Mouse (Mus musculus) olfactory bulb, adult 2 months (tissue): ENCODE results near the gene Trappc13. TPM values are rescaled to one million over a fixed set of nuclear protein-coding genes. Genes with fewer than 3 reads are reported as not detected.

Experiments
- H3K27ac ChIP-seq: fragments of 200-500 bp; 2 replicates; pipeline ENCODE4 v1.5.1; 2012; ENCODE audit warnings: low read depth, low read length; ENCODE audit not compliant: insufficient read depth
- H3K4me1 ChIP-seq: fragments of 200-500 bp; 2 replicates; pipeline ENCODE4 v1.6.1; 2012; ENCODE audit warnings: low read length; ENCODE audit not compliant: control insufficient read depth, insufficient read depth
- H3K4me3 ChIP-seq: fragments of 200-500 bp; 2 replicates; pipeline ENCODE4 v1.5.1; 2012; ENCODE audit warnings: mild to moderate bottlenecking, low read depth, low read length, moderate library complexity; ENCODE audit not compliant: insufficient read depth
- CTCF ChIP-seq: fragments of 200-500 bp; IDR thresholded peaks from 2 replicates; pipeline ENCODE4 v1.5.1; 2012; ENCODE audit warnings: low read depth, mild to moderate bottlenecking, low read length, moderate library complexity; ENCODE audit not compliant: insufficient read depth
- POLR2A ChIP-seq: fragments of 200-500 bp; IDR thresholded peaks from 2 replicates; pipeline ENCODE4 v1.6.1; 2012; ENCODE audit warnings: mild to moderate bottlenecking, low read depth, low read length, moderate library complexity; ENCODE audit not compliant: insufficient read depth
- WGBS: fragments of 180-500 bp; shearing (Covaris S2); methylation state at CpG from one replicate; pipeline ENCODE4 v1.1.7; 2018; 5-methylcytosine and 5-hydroxymethylcytosine counted together
- polyA plus RNA-seq: library from polyadenylated mRNA; stranded (reverse); fragments of >200 nt; gene quantifications from 2 replicates; pipeline ENCODE4 v1.2.4, GENCODE M21; 2012; ENCODE audit warnings: low replicate concordance; ENCODE audit not compliant: missing spikeins, insufficient read depth, insufficient read length

Trappc13 gene
- polyA plus RNA-seq, 1 experiment = not detected

DNA sequence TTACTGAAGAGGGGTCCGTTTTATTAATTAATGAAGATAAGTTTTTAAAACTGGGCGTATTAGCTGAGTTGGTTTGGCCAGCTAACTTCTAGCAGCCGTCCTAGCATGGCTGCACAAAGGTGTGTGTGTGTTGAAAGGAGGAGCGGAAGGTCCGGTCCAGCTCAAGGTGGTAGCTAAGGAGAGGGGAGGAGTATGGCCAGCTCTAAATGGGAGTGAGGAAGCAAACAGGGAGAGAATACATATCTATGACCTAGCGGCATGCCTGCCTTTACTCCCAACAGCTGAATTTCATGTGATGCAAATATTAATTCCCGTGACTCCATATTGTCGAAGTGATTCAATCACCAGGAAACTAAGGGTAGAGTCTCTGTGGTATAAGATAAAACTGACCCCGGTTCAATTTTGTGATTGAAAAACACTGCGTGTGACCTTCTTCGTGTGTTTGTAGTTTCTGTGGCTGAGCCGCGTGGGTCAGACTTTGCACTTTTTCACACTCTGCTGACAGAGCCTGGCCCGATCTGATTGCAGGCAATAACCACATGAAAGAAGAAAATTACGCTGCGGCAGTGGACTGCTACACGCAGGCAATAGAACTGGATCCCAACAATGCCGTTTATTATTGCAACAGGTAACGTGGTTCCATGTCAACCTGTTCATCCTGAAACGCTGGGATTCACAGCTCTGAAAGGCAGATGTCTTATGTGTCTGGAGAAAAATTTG, 54.4 kb downstream of the Trappc13 start:
- Histone ChIP-seq H3K4me1 (peaks cover 6% of the 10 kb centered on the region; the same call in 1 of the 2 replicates), H3K27ac (no peak overlapping the region), H3K4me3 (no peak overlapping the region)
- WGBS = 94% methylated on average over 20 of the region's 20 CpGs
- TF ChIP-seq POLR2A = no peak
- no peak for TF ChIP-seq CTCF

DNA sequence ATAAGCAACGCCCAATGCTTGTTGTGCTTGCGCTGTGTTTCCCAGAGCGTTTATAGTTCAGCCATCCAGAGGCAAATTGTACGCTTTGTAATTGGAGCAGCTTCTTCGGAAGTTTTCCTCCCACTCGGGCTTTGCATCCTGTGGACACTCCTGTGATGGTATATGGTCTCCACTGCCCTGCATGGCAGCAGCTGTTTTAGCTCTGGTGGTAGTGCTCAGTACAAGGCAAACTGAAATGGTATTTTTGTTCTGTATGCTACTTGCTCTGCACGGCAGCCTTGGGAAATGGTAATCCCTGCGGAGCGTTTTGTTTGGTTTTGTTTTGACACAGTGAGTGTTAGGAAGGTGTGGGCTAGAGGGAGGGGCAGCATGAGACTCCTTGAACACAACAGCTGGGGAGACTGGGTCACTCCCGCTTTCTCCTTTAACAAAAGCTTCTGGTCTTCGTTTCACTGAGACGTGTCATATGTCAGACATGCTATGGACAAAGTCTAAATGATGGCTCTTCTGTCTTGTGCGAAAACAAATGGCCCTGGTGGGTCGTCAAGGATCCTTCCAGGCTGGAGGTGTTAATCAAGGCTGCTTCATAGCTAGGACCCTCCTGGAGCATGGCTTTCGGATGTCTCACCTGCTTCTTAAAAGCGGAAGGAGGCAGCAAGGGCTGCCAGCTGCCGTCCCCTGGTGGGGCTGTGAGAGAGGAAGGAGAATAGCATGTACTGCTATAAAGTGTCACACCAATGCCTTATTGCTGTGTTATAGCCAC, 56.0 kb downstream of the Trappc13 start:
- no peak overlapping the region for H3K4me3 ChIP-seq
- H3K27ac ChIP-seq = no peak overlapping the region
- TF ChIP-seq CTCF (no peak), POLR2A (no peak)
- 46% methylated on average over 17 of the region's 17 CpGs for WGBS
- peaks cover 6% of the 10 kb centered on the region; the same call in 1 of the 2 replicates for H3K4me1 ChIP-seq

DNA sequence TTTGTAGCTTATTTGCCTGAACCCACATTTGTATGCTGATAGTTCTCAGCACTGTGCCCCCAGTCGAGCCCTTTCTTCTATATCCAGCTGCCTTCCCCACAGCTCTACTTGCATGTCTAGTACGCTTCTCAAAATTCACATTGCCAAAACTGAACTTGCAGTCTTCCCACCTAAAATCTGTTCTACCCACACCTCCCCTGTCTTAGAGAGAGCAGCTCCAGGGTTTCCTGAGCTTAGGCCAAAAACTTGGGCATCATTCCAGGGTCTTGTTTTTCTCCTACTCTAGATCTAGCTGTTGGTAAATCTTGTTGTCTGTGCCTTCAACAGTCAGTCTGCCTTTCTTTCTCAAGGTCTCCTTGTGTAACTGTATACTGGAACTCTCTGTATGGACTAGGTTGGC, 63.4 kb downstream of the Trappc13 start:
- Histone ChIP-seq H3K4me1 (peaks cover 2% of the 10 kb centered on the region; the same call in 1 of the 2 replicates), H3K27ac (no peak overlapping the region), H3K4me3 (no peak overlapping the region)
- 74% methylated on average over 2 of the region's 2 CpGs for WGBS
- TF ChIP-seq POLR2A = no peak
- no peak for TF ChIP-seq CTCF

DNA sequence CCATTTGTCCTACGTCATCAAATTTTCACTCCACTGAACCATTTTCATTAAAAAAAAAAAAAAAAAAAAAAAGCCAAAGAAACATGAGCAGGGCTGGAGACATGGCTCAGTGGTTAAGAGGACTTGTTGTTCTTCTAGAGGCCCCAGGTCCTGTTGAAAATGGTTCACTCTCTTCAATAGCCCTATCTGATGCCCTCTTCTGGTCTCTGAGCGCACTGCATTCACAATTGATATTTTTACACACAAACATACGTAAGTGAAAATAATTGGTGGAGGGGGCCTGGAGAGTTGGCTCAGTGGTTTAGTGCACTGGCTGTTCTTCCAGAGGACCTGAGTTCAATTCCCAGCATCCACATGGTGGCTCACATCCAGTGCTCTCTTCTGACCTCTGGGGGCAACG, 64.5 kb downstream of the Trappc13 start:
- H3K27ac ChIP-seq = no peak overlapping the region
- TF ChIP-seq POLR2A = no peak
- no peak for TF ChIP-seq CTCF
- H3K4me3 ChIP-seq = no peak overlapping the region
- 90% methylated on average over 4 of the region's 4 CpGs for WGBS
- H3K4me1 ChIP-seq = peaks cover 6% of the 10 kb centered on the region; the same call in 1 of the 2 replicates

DNA sequence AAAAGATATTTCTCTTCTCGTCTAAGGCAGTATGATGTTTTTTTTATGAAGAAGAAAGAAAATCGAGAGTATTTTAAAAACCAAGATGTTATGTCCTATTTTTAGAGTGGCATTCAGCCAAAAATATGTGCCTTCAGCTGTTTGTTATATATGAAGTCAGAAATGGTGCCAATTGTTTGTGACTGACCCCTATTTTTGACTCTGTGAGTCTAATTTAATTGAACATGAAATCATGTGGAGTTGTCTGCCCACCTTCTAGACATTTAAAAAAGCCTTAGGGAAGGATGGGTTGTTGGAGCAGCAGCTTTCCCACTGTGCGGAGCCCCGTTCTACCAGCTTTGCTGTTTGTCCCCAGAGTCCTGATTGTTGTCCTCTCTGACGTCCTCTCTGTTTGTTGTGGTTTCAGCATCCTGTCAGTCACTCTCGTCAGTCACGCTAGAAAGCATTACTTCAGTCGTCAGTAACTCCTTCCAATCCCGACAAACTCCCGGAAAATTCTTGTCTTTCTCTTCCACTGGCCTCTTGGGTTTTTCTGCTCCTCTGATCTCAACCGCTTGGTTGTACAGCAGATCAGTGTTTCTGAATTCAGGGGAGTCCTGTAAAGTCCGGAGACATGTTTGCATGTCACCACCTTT, 65.9 kb downstream of the Trappc13 start:
- H3K4me1 ChIP-seq = peaks cover 6% of the 10 kb centered on the region
- no peak overlapping the region for H3K4me3 ChIP-seq
- H3K27ac ChIP-seq = no peak overlapping the region
- TF ChIP-seq CTCF = no peak
- no peak for TF ChIP-seq POLR2A
- WGBS = 53% methylated on average over 12 of the region's 12 CpGs

DNA sequence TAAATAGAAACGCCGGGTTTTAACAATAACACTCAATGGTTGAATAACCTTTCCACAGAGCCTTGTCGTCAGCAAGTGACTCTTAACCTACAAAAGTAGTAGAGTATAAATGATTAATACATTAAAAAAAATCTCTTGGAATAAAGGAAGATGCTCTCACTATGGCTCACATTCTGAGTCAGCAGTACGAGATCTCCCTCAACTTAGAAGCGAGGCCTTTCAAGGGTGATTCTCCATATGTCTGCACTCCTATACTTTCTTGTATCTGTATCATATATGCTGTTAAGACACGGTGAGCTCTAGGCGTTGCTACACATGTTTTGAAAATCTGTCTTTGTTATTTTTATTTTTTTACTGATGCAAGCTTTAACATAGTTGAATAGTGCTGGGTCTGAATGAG, 67.7 kb downstream of the Trappc13 start:
- 12% methylated on average over 7 of the region's 7 CpGs for WGBS
- TF ChIP-seq POLR2A (no peak), CTCF (no peak)
- H3K4me3 ChIP-seq = peak overlapping the region; percentile 84
- H3K27ac ChIP-seq = no peak overlapping the region
- peaks cover 6% of the 10 kb centered on the region for H3K4me1 ChIP-seq

DNA sequence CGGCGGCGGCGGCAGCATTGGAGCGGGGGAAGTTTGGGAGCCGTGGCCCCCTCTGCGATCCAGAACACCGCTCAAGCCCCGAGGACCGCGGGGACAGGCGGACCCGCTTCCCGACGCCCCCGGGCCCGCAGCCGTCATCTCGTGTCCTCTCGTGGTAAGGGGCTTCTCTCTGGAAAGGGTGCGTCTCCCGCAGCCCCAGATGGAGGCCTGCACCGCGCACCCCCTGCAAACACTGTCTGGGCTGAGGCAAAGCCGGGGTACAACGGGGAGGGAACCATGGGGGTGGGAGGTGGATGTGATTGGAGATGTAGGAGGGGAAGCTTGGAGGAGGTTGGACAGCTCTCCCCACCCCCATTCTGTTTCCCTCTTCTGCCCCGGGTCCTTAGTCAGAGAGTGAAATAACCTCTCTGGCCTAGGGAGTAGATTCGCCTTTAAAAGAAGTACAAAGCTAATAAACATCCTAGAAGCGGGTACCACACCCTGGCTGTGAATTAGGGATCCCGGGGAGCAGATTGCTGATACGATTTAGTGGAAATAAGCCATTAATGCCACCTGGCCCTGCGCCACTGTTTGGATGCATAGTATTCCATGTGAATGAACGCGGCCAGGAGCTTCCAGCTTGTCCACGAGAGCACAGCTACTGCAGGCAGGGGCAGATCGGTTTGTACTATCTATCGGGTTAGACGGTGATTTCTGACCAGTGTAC, 68.3 kb downstream of the Trappc13 start:
- no peak for TF ChIP-seq POLR2A
- peaks cover 6% of the 10 kb centered on the region for H3K4me1 ChIP-seq
- peak overlapping the region; percentile 59; the same call in 1 of the 2 replicates for H3K27ac ChIP-seq
- peak overlapping the region; percentile 84 for H3K4me3 ChIP-seq
- under 1% methylated on average over 38 of the region's 38 CpGs for WGBS

DNA sequence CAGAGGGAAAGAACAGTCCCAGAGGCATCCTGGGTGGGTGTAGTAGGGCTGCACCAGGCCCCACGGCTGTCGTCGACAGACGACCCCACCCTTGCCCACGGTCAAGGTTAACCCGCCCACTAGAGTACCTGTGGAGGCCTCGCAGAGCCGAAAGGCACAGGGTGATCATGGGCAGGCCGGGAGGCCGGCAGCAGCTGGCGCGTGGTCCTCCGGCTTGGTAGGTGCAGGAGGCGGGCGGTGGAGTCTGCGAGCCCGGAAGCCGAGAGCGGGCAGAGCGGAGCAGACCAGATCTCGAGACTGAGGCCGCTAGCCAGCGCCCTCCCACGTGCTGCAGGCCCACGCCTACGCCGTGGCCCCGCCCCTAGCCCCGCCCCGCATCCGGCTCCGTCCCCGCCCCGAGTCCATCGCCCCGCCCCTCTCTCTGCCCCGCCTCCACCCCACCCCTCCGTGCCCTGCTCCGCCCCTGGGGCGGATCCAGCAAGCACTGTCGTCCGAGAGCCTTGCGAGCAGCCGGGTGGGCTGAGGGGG, 68.9 kb downstream of the Trappc13 start, which contains the start of the genes Nln and Sgtb:
TSS of gene Nln (minus strand) at position 327 of the 528 bp plus-strand sequence.
TSS of gene Sgtb (plus strand) at position 454 of the 528 bp plus-strand sequence.
- H3K27ac ChIP-seq = peak within 1 kb of the TSS; percentile 59; the same call in 1 of the 2 replicates
- peaks cover 6% of the 10 kb centered on the region for H3K4me1 ChIP-seq
- WGBS = under 1% methylated on average over 41 of the region's 44 CpGs
- TF ChIP-seq CTCF (no peak), POLR2A (no peak)
- H3K4me3 ChIP-seq = peak within 1 kb of the TSS; percentile 84
